Mouse (Mus musculus) cortical plate, adult 2 months (tissue): ENCODE results near the gene Sstr4. TPM values are rescaled to one million over a fixed set of nuclear protein-coding genes. Genes with fewer than 3 reads are reported as not detected.

ENCODE experiments used
- H3K27ac ChIP-seq: fragments of 200-500 bp; 2 replicates; pipeline ENCODE4 v1.5.1; 2012; ENCODE audit warnings: low read length, control low read depth, inconsistent platforms; ENCODE audit not compliant: insufficient read depth
- H3K4me1 ChIP-seq: fragments of 200-500 bp; 2 replicates; pipeline ENCODE4 v1.6.1; 2011; ENCODE audit warnings: low read length; ENCODE audit not compliant: control insufficient read depth, insufficient read depth
- H3K4me3 ChIP-seq: fragments of 200-500 bp; 2 replicates; pipeline ENCODE4 v1.5.1; 2011; ENCODE audit warnings: mild to moderate bottlenecking, low read length, control low read depth; ENCODE audit not compliant: insufficient read depth
- CTCF ChIP-seq: fragments of 200-500 bp; IDR thresholded peaks from 2 replicates; pipeline ENCODE4 v1.5.1; 2011; ENCODE audit warnings: mild to moderate bottlenecking, control low read depth, low read length; ENCODE audit not compliant: insufficient read depth; ENCODE audit errors: extremely low read depth
- POLR2A ChIP-seq: fragments of 200-500 bp; IDR thresholded peaks from 2 replicates; pipeline ENCODE4 v1.6.1; 2011; ENCODE audit warnings: mild to moderate bottlenecking, low read length, control low read depth; ENCODE audit not compliant: insufficient read depth; ENCODE audit errors: extremely low read depth
- polyA plus RNA-seq: library from polyadenylated mRNA; depleted of rRNA; stranded (reverse); fragments of >200 nt; gene quantifications from 2 replicates; pipeline ENCODE4 v1.2.3, GENCODE M21; 2012

Sstr4 gene
- polyA plus RNA-seq, 1 experiment = 21.9 TPM

DNA sequence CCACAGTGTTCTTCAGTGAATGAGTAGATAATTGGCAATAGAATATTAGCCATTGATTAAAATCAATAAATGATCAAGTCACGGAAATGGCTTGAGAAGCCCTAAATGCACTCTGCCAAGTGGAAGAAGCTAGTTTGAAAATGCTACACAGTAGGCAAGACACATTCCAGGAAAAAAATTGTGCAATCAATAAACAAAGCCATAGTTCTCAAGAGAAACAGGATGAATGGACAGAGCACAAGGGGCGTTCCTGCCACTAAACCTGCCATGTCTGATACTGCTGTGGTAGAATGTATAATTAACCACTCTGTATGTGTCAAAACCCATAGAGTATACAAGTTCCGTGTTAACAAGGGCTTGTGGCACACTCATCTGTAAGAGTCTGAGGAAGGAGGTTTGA lies 32.4 kb downstream of the Sstr4 start:
- Histone ChIP-seq H3K4me3 (no peak overlapping the region), H3K27ac (no peak overlapping the region), H3K4me1 (peaks cover 2% of the 10 kb centered on the region)
- TF ChIP-seq CTCF (no peak), POLR2A (no peak)

DNA sequence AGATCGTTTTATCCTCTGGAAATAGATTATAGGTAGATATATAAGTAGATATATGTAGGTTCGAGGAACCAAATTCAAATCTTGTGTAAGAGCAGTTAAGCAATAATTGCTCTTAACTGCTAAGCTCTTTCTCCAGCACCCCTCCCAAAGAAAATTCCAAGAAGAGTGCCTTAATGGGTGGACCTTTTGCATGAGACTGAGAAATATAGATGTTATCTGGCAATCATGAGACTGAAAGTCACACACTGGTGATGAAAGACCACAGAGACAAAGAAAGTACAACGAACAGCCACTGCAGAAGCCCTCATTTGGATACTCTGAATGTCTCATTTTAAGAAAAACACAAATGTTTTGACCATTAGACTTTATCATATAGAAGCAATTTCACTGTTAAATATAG lies 33.4 kb downstream of the Sstr4 start:
- H3K4me3 ChIP-seq = no peak overlapping the region
- H3K27ac ChIP-seq = no peak overlapping the region
- peaks cover 2% of the 10 kb centered on the region for H3K4me1 ChIP-seq
- TF ChIP-seq POLR2A = no peak
- no peak for TF ChIP-seq CTCF

DNA sequence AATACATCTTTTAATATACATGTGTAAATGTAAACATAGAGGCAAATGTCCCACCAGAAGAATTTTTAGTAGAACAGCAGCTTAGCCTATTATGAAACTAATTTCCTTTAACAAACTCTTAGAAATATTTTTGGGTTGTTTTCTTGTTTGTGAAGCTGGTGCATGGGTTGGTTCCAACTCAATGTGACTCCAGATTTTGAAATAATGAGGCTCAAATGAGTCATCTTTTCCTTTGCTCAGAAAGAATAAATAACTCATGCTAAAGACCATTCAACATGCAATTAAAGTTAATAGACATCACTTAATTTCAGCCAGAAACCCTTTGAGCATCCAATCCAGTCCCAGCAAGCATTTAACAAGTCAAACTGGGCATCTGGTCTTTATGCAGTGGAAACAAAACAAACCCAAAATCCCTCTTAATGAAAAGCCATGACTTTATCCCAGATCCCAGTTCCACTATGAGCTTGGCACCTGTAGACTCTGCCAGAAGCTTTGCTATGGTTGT lies 33.9 kb downstream of the Sstr4 start:
- TF ChIP-seq POLR2A (no peak), CTCF (no peak)
- H3K4me3 ChIP-seq = no peak overlapping the region
- H3K27ac ChIP-seq = no peak overlapping the region
- H3K4me1 ChIP-seq = peaks cover 2% of the 10 kb centered on the region

DNA sequence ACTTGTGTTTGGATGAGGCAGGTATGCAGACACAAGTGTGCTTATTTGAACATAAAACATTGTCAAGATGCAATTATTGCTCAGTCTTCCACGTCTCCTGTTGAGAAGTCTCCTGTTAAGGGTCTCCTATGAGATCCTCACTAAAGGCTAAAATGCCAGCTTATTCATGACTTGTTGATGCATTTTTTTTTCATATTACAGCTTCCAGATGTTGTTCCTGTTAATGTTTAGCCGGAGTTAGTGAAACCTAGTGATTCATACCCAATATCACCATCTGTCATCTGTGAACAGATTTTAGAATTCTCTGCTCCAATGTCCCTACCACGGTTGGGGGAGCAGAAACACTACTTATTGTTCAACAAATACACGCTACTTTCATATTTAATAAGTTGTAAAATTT lies 35.8 kb downstream of the Sstr4 start:
- Histone ChIP-seq H3K4me1 (peaks cover 2% of the 10 kb centered on the region), H3K27ac (no peak overlapping the region), H3K4me3 (no peak overlapping the region)
- no peak for TF ChIP-seq CTCF
- no peak for TF ChIP-seq POLR2A

DNA sequence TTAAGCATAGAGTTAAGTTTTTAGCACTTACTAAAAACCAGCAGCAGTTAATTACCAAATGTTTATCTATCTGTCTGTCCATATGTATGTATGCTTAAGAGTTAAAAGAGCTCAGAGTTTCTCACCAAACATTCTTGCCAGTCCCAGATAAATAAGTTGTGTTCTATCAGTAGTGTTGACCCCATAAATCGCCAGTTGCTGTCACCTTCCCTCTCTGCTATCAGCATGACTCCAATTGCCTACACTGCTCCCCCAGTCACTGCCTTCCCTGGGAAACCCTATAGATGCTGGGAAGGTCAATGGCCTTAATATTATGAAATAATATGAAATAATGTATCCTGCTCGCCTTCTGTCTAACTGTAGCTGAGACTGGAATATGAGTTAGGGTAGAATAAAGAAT lies 37.2 kb downstream of the Sstr4 start:
- no peak overlapping the region for H3K4me3 ChIP-seq
- H3K4me1 ChIP-seq = peaks cover 2% of the 10 kb centered on the region
- TF ChIP-seq CTCF = no peak
- TF ChIP-seq POLR2A = no peak
- H3K27ac ChIP-seq = no peak overlapping the region

DNA sequence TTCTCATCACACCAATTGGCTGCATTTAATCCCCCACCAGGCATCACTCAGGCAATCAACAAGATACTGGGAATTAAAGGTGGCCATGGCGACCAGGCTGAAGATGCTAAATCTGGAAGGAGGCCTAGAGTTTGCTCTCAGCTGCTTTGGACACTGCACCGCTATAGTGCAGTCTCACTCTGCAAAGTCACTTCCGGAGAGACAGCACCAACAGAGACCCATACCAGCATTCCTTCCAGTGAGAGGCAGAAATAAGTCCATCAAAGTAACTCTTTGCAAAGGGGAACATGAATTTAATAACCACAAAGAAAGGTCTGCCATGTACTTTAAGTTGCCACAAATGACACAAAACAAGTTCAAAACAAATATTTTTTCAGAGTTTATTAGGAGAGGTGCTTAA lies 41.1 kb downstream of the Sstr4 start:
- no peak for TF ChIP-seq CTCF
- H3K4me1 ChIP-seq = no peaks in the 10 kb centered on the region
- H3K4me3 ChIP-seq = no peak overlapping the region
- H3K27ac ChIP-seq = no peak overlapping the region

DNA sequence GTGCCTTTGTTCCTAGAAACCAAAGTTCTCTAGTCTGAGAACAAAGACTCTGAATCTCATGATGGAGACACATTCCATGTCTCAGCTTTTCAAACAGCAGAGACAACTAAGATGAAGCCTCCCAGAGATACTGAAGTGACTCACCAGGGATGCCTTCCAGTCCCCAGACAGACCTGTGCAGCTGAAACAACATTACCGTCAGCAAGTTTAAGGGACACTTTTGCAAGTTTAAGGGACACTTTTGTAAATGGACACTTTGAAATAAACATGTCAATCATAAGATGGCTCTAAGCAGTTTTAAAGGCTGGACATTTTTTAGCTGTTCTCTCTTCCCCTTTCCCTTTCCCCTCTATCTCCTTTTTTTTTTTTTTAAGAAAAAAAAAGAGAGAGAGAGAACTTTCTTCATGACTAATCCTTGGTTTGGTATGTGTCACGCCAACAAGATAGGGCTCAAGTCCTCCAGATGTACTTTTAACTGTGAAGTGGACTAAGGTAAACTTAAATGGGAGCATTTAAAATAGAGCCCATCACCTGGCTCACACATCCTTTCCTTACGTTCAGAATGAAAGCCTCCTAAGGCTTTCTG lies 44.6 kb downstream of the Sstr4 start:
- no peak overlapping the region for H3K4me3 ChIP-seq
- no peak for TF ChIP-seq CTCF
- TF ChIP-seq POLR2A = no peak
- H3K4me1 ChIP-seq = no peaks in the 10 kb centered on the region
- no peak overlapping the region for H3K27ac ChIP-seq

DNA sequence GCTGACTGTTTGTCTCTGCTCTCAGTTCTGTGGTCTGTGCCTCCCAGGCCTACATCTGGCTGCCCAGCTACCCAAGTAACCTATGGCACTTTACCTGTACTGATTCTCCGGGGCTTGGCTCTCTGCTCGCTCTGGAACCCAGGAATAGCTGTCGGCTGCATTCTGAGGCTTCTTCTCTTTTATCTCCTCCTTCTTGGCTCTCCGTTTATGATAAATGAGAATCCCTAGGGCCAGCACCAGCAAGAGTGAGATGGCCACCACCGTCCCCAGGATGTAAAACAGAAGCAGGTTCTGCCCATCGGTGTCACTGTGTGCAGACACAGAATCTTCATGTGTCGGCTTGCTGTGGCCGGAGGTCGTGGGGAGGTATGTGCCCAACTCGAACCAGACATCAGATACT lies 46.3 kb downstream of the Sstr4 start:
- H3K27ac ChIP-seq = peak overlapping the region; percentile 47; the same call in 1 of the 2 replicates
- H3K4me3 ChIP-seq = no peak overlapping the region
- TF ChIP-seq POLR2A = no peak
- no peak for TF ChIP-seq CTCF

DNA sequence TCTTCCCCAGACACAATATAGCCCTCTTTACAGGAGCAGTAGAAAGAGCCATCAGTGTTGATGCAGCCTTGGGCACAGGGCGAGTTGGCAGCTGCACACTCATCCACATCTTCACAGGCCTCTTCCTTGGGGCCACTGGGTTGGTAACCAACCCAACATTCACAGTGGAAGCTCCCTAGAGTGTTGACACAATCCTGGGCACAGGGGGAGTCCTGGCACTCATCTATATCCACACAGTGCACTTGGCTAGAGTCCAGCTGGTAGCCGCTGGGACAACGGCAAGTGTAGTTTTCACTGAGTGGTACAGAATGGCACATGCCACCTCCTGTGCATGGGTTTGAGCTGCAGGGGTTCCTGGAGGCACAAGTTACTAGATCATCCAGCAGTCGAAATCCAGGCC lies 47.0 kb downstream of the Sstr4 start:
- peak overlapping the region; percentile 22; the same call in 1 of the 2 replicates for H3K4me3 ChIP-seq
- peak overlapping the region; percentile 47; the same call in 1 of the 2 replicates for H3K27ac ChIP-seq
- no peak for TF ChIP-seq POLR2A
- TF ChIP-seq CTCF = no peak
- H3K4me1 ChIP-seq = no peaks in the 10 kb centered on the region

More for the DNA sequence above, 46.3 kb downstream of the Sstr4 start:
- no peaks in the 10 kb centered on the region for H3K4me1 ChIP-seq

DNA sequence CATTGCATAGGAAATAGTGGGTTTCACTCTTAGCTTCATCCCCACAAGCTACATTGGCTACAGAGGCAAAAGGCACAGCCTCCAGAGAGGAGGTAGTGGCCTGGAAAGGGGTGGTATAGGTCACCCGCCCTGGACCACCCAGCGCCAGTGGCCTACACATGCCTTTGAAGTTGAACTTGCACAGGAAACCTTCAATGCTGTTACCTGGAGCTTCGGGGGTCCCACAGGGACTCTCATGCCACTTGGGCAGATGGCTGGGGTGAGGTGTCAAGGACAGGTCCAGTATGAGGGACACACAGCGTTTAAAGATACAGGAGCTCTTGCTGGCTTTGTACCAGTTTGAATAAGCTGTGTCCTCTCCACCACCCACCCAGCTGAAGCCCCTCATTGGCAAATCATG lies 47.6 kb downstream of the Sstr4 start:
- Histone ChIP-seq H3K27ac (peak overlapping the region; percentile 63; the same call in 1 of the 2 replicates), H3K4me3 (peak overlapping the region; percentile 7), H3K4me1 (no peaks in the 10 kb centered on the region)
- TF ChIP-seq POLR2A = no peak
- no peak for TF ChIP-seq CTCF
